Mouse (Mus musculus): ENCODE data around the gene Bri3. TPM values are rescaled to one million over a fixed set of nuclear protein-coding genes. Genes with fewer than 3 reads are reported as not detected.

The Bri3 gene
- polyA plus RNA-seq, 1 experiment from 2014 or later = 80.7 TPM

- H3K4me2 ChIP-seq (ENCODE audit: low read length) = no peak overlapping the region
- H3K4me3 ChIP-seq (ENCODE audit: low read length) = no peak overlapping the region
- no peaks in the 10 kb centered on the region for H3K4me1 ChIP-seq (ENCODE audit: control insufficient read depth, insufficient read depth, low read depth, low read length)
- no peak for ATAC-seq
- no peak overlapping the region for H3K27ac ChIP-seq (ENCODE audit: low read depth, low read length)
- no peak overlapping the region for H3K9ac ChIP-seq (ENCODE audit: low read depth, low read length)
- WGBS = 88% methylated on average over 9 of the region's 9 CpGs
- H3K27me3 ChIP-seq (replicated peaks; ENCODE audit: control insufficient read depth, insufficient read depth, low read length) = no peaks in the 10 kb centered on the region
- no peaks in the 10 kb centered on the region for H3K36me3 ChIP-seq (ENCODE audit: control insufficient read depth, insufficient read depth, low read length)
- no peaks in the 10 kb centered on the region for H3K9me3 ChIP-seq (ENCODE audit: control insufficient read depth, low read length)
These were observed 34.9 kb downstream of the Bri3 start for GRCm38 (mm10) chr5:144279081-144279541.

- Histone ChIP-seq H3K4me2 (ENCODE audit: low read length) (no peak overlapping the region), H3K4me1 (ENCODE audit: control insufficient read depth, insufficient read depth, low read depth, low read length) (no peaks in the 10 kb centered on the region), H3K9me3 (ENCODE audit: control insufficient read depth, low read length) (no peaks in the 10 kb centered on the region), H3K36me3 (ENCODE audit: control insufficient read depth, insufficient read depth, low read length) (no peaks in the 10 kb centered on the region), H3K27ac (ENCODE audit: low read depth, low read length) (no peak overlapping the region), H3K4me3 (ENCODE audit: low read length) (no peak overlapping the region), H3K9ac (ENCODE audit: low read depth, low read length) (no peak overlapping the region), H3K27me3 (replicated peaks; ENCODE audit: control insufficient read depth, insufficient read depth, low read length) (no peaks in the 10 kb centered on the region)
- no peak for ATAC-seq
- WGBS = 87% methylated on average over 13 of the region's 13 CpGs
These were observed 35.7 kb downstream of the Bri3 start for GRCm38 (mm10) chr5:144279926-144280325.

GRCm38 (mm10) chr5:144282470-144283260, 38.4 kb downstream of the Bri3 start:
- Histone ChIP-seq H3K9ac (ENCODE audit: low read depth, low read length) (no peak overlapping the region), H3K27ac (ENCODE audit: low read depth, low read length) (no peak overlapping the region), H3K36me3 (ENCODE audit: control insufficient read depth, insufficient read depth, low read length) (no peaks in the 10 kb centered on the region), H3K4me1 (ENCODE audit: control insufficient read depth, insufficient read depth, low read depth, low read length) (no peaks in the 10 kb centered on the region), H3K27me3 (replicated peaks; ENCODE audit: control insufficient read depth, insufficient read depth, low read length) (no peaks in the 10 kb centered on the region), H3K4me2 (ENCODE audit: low read length) (no peak overlapping the region), H3K9me3 (ENCODE audit: control insufficient read depth, low read length) (no peaks in the 10 kb centered on the region), H3K4me3 (ENCODE audit: low read length) (no peak overlapping the region)
- 77% methylated on average over 11 of the region's 11 CpGs for WGBS
- no peak for ATAC-seq

- 58% methylated on average over 8 of the region's 8 CpGs for WGBS
- Histone ChIP-seq H3K27me3 (replicated peaks; ENCODE audit: control insufficient read depth, insufficient read depth, low read length) (no peaks in the 10 kb centered on the region), H3K27ac (ENCODE audit: low read depth, low read length) (no peak overlapping the region), H3K4me2 (ENCODE audit: low read length) (no peak overlapping the region), H3K9me3 (ENCODE audit: control insufficient read depth, low read length) (no peaks in the 10 kb centered on the region), H3K9ac (ENCODE audit: low read depth, low read length) (no peak overlapping the region), H3K4me1 (ENCODE audit: control insufficient read depth, insufficient read depth, low read depth, low read length) (no peaks in the 10 kb centered on the region), H3K36me3 (ENCODE audit: control insufficient read depth, insufficient read depth, low read length) (no peaks in the 10 kb centered on the region), H3K4me3 (ENCODE audit: low read length) (no peak overlapping the region)
- ATAC-seq = no peak
These were observed 39.4 kb downstream of the Bri3 start for GRCm38 (mm10) chr5:144283551-144284031.

- no peaks in the 10 kb centered on the region for H3K36me3 ChIP-seq (ENCODE audit: control insufficient read depth, insufficient read depth, low read length)
- no peak for ATAC-seq
- no peaks in the 10 kb centered on the region for H3K27me3 ChIP-seq (replicated peaks; ENCODE audit: control insufficient read depth, insufficient read depth, low read length)
- no peak overlapping the region for H3K4me2 ChIP-seq (ENCODE audit: low read length)
- no peak overlapping the region for H3K27ac ChIP-seq (ENCODE audit: low read depth, low read length)
- 82% methylated on average over 5 of the region's 5 CpGs for WGBS
- no peak overlapping the region for H3K4me3 ChIP-seq (ENCODE audit: low read length)
- H3K9me3 ChIP-seq (ENCODE audit: control insufficient read depth, low read length) = no peaks in the 10 kb centered on the region
- no peaks in the 10 kb centered on the region for H3K4me1 ChIP-seq (ENCODE audit: control insufficient read depth, insufficient read depth, low read depth, low read length)
- no peak overlapping the region for H3K9ac ChIP-seq (ENCODE audit: low read depth, low read length)
These were observed 40.4 kb downstream of the Bri3 start for GRCm38 (mm10) chr5:144284599-144284998.

- Histone ChIP-seq H3K27me3 (replicated peaks; ENCODE audit: control insufficient read depth, insufficient read depth, low read length) (no peaks in the 10 kb centered on the region), H3K9me3 (ENCODE audit: control insufficient read depth, low read length) (no peaks in the 10 kb centered on the region), H3K4me1 (ENCODE audit: control insufficient read depth, insufficient read depth, low read depth, low read length) (no peaks in the 10 kb centered on the region), H3K36me3 (ENCODE audit: control insufficient read depth, insufficient read depth, low read length) (no peaks in the 10 kb centered on the region), H3K4me3 (ENCODE audit: low read length) (no peak overlapping the region), H3K4me2 (ENCODE audit: low read length) (no peak overlapping the region), H3K27ac (ENCODE audit: low read depth, low read length) (no peak overlapping the region), H3K9ac (ENCODE audit: low read depth, low read length) (no peak overlapping the region)
- ATAC-seq = no peak
- 86% methylated on average over 9 of the region's 9 CpGs for WGBS
These were observed 42.5 kb downstream of the Bri3 start for GRCm38 (mm10) chr5:144286591-144287266.

- Histone ChIP-seq H3K27me3 (replicated peaks; ENCODE audit: control insufficient read depth, insufficient read depth, low read length) (no peaks in the 10 kb centered on the region), H3K4me3 (ENCODE audit: low read length) (no peak overlapping the region), H3K9me3 (ENCODE audit: control insufficient read depth, low read length) (no peaks in the 10 kb centered on the region), H3K4me1 (ENCODE audit: control insufficient read depth, insufficient read depth, low read depth, low read length) (no peaks in the 10 kb centered on the region), H3K4me2 (ENCODE audit: low read length) (no peak overlapping the region), H3K36me3 (ENCODE audit: control insufficient read depth, insufficient read depth, low read length) (no peaks in the 10 kb centered on the region), H3K27ac (ENCODE audit: low read depth, low read length) (no peak overlapping the region), H3K9ac (ENCODE audit: low read depth, low read length) (no peak overlapping the region)
- ATAC-seq = no peak
- 90% methylated on average over 3 of the region's 3 CpGs for WGBS
These were observed 43.1 kb downstream of the Bri3 start for GRCm38 (mm10) chr5:144287267-144287820.

- no peaks in the 10 kb centered on the region for H3K9me3 ChIP-seq (ENCODE audit: control insufficient read depth, low read length)
- no peaks in the 10 kb centered on the region for H3K27me3 ChIP-seq (replicated peaks; ENCODE audit: control insufficient read depth, insufficient read depth, low read length)
- no peak overlapping the region for H3K27ac ChIP-seq (ENCODE audit: low read depth, low read length)
- H3K4me2 ChIP-seq (ENCODE audit: low read length) = no peak overlapping the region
- H3K4me1 ChIP-seq (ENCODE audit: control insufficient read depth, insufficient read depth, low read depth, low read length) = no peaks in the 10 kb centered on the region
- no peak overlapping the region for H3K4me3 ChIP-seq (ENCODE audit: low read length)
- no peak for ATAC-seq
- H3K36me3 ChIP-seq (ENCODE audit: control insufficient read depth, insufficient read depth, low read length) = no peaks in the 10 kb centered on the region
- H3K9ac ChIP-seq (ENCODE audit: low read depth, low read length) = no peak overlapping the region
- 80% methylated on average over 9 of the region's 9 CpGs for WGBS
These were observed 44.2 kb downstream of the Bri3 start for GRCm38 (mm10) chr5:144288391-144288790.

- Histone ChIP-seq H3K36me3 (ENCODE audit: control insufficient read depth, insufficient read depth, low read length) (no peaks in the 10 kb centered on the region), H3K9me3 (ENCODE audit: control insufficient read depth, low read length) (no peaks in the 10 kb centered on the region), H3K4me1 (ENCODE audit: control insufficient read depth, insufficient read depth, low read depth, low read length) (no peaks in the 10 kb centered on the region), H3K4me2 (ENCODE audit: low read length) (no peak overlapping the region), H3K9ac (ENCODE audit: low read depth, low read length) (no peak overlapping the region), H3K27ac (ENCODE audit: low read depth, low read length) (no peak overlapping the region), H3K4me3 (ENCODE audit: low read length) (no peak overlapping the region), H3K27me3 (replicated peaks; ENCODE audit: control insufficient read depth, insufficient read depth, low read length) (no peaks in the 10 kb centered on the region)
- 90% methylated on average over 4 of the region's 4 CpGs for WGBS
- ATAC-seq = no peak
These were observed 45.7 kb downstream of the Bri3 start for GRCm38 (mm10) chr5:144289769-144290440.
